Mouse (Mus musculus): ENCODE measurements at regions not wholly inside any gene's neighbourhood (a gene's known extent, or its start where the extent isn't known, plus 50 kb on each side); places are given as distances from the start of the nearest gene placed in this dataset.

DNA sequence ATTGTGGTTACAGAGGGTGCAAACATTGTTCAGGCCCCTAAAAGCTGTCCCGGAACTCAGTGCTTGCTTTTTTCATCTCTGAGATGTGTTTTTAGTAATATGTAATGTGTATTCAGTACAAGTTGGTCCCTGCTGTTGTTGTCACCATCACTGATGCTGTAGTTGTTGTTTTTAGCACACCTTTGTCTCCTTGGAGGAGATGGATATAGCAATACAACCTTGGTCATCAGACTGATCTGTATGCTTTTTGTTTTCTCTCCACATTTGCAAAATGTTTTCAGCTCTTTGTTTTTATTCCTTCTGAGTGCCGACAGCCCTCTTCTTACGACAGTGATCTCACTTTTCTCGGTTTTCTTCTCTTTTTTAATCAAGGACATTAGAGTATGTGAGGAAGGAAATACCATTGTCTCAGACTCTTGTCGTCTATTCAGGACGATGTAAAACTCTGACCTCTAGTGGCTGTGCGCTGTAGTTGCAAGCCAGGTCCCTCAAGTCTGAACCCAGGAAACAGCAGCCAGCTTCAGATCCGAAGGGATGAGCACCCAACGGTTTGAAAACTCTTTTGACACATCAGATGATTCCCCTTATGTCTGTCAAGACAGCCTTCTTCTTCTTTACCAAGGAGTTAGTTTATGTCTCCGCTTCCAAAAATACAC, 209.1 kb upstream of the Ttc29 start:
- DNase-seq (ENCODE audit: low read depth in 2 of 2, low spot score in 2 of 2) = peak; percentile 21 to 37

DNA sequence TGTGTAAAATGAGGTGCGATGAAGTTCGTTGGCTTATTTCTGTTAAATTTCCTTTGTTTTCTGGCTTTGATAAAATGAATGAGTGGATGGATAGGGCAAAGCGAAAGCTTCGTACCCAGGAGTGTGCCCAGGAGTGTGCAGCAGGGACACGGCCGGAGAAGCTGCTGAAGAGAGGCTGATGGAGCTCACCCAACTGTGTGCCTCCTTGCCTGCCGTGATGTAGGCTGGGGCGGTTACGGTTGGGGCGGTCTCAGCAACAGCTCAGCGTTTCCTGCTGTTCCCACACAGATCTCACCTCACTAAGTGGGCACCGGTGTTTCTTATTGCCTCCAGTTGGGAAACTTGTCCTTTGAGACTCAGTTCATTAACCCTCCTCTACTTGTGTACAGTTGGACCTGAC, 208.2 kb upstream of the Ttc29 start:
- no peak for DNase-seq (ENCODE audit: low read depth in 2 of 2, low spot score in 2 of 2)

DNA sequence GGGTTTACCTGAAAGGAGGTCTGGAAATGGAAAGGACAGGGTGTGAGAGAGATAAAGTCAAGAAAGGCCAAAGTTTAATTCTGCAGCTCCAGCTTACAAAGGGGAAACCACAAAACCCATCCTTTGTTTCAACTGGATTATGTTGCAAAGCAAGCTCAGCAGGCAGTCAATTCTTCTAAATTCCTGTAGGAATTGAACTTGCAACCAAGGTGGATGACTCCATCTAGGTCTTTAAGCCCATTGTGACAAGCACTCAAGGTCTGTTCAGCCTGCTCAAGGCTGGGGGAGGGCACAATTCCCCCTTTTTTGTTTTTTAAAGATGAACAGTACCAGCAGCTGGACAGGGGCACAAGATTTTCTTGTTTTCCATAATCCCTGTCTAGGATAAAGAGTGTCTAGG, 200.0 kb upstream of the Ttc29 start:
- no peak for DNase-seq (ENCODE audit: low read depth in 2 of 2, low spot score in 2 of 2)

DNA sequence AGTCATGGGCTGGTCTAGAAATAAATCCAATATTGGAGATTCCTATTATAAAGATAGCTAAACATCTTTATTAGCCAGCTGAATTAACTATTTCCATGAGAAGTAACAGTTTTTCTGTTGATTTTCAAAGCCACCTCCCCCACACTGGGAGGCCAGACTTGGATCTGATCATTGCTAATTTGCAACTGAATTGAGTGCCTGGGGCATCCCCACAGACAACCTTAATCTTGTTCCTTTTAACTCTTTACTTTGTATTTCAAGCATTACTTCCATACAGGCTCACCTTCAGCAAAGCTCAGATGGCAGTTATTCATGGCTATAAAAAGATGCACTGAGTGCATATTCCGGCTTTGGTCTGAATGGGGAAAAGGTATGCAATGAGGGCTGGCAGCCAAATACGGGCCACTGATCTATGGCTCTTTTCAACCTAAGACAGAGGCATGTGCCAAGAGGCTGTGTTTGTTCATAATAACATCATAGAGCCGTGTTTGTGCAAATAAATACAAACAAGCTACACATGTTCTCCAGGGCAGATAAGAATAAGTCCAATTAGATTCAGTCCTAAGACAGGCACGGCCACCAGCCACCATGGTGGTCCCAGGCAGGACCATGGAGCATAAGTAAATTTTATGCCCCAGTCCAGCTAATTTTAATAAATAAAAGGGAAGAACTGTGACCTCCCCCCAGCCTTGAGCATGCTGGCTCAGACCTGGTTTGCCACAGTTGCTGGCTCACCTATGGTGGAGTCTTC, 194.5 kb upstream of the Ttc29 start:
- DNase-seq (ENCODE audit: low read depth in 2 of 2, low spot score in 2 of 2) = no peak

DNA sequence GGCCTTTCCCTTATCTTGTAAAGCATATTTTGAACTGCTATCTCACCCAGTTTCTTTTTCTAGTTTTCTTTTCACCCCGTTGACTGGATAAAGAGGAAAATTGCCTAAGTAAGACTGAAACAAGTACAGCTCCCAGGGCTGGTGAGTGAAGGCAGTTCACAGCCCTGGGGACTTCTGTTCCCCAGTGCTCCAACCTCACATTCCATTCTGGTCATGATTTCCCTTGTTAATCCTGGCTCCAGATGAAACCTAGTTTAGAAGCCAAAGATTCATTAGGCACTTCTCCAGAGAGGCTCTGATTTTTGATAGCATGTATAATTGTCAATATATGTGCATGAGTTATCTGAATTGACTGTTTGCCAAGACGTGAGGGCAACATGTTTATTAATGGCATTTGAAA, 191.6 kb upstream of the Ttc29 start:
- DNase-seq (ENCODE audit: low read depth in 2 of 2, low spot score in 2 of 2) = no peak

DNA sequence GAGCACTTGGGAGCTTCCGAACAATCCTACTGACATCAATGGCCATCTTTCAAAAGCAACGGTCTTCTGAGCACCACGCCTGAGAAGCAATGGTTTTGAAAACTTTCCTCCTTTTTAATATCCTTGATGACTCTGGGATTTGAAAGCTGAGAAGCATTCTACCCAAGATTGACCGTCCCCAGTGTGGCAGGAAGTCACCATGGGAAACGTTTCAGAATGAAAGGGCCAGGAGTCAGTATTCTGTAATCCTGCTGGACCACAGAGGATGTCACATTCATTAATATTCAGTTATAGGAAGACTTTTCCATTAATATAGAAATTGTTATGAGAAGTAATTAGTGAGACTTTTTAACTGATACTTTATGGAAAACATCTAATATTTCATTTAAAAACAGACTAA, 190.1 kb upstream of the Ttc29 start:
- no peak for DNase-seq (ENCODE audit: low read depth in 2 of 2, low spot score in 2 of 2)

DNA sequence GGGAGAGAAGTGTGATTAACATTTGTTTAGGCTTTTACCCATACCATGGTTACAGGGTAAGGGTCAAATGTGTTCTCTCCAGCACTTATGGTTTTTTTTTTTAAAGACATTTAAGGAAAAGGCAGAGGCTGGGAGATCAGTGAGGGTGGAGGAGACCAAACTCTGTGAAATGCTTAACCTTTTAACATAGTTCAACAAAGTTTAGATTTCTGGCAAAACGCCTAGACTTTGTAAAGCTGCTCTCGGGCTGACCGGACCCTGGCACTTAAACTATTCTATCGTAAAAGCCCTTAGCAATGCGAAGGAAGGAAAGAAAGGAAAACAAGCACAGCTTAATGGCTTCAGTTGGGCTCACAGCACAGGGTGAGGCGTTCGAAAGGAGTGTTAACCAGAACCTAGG, 189.6 kb upstream of the Ttc29 start:
- DNase-seq (ENCODE audit: low read depth in 2 of 2, low spot score in 2 of 2) = no peak

DNA sequence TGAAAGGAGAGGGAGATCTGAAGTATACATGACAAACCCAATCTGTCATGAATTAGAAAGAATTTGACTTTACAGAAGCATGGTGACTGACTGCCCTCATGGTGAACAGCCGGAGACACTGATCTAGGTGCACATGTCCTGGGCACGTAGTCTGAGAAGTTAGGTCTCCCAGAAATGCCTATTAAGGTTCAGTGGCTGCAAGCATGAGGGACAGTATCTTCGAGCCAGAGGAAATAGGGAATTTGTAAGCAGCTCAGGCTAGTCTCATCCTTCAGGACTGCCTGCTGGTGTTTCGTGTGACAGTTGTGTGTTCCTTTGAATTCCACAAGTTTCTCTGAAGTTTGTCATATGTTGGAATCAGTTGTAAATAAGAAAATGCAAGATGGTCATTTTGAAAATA, 189.2 kb upstream of the Ttc29 start:
- DNase-seq (ENCODE audit: low read depth in 2 of 2, low spot score in 2 of 2) = no peak

DNA sequence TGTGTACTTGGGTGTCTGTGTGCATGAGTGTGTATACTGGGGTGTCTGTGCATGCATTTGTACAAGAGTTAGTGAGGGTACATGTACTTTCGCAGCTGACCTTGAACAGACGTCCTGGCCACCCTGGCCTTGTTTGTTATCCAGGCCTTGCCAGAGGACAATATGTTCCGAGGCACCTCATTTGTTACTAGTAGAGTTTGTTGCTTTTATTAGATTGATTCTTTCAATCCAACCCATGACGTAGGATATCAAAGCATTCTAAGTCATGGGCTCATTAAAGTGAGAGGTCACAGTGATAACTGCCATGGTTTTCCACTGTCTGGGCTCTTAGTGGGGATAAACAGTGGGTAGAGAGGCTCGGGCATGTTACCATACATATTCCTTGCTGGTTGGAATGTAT, 188.1 kb upstream of the Ttc29 start:
- DNase-seq (ENCODE audit: low read depth in 2 of 2, low spot score in 2 of 2) = no peak

DNA sequence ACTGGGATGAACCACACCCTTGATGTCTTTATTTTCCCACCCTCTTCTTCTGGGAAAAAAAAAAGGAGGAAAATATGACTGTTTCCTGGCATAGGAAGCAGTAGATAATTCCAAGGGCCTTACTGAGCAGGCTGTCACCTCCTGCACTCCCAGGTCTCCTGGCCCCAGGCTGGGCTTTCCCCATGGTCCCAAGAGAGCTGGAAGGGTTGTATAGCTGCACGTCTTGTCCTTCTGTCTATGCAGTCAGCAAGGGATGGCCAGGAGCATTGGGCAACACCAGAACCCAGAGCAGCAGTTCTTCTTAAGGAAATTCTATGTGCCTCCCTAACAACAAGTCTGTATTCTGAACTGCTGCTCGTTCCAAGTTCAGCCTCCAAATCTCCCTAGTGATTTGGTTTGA, 185.7 kb upstream of the Ttc29 start:
- no peak for DNase-seq (ENCODE audit: low read depth in 2 of 2, low spot score in 2 of 2)

DNA sequence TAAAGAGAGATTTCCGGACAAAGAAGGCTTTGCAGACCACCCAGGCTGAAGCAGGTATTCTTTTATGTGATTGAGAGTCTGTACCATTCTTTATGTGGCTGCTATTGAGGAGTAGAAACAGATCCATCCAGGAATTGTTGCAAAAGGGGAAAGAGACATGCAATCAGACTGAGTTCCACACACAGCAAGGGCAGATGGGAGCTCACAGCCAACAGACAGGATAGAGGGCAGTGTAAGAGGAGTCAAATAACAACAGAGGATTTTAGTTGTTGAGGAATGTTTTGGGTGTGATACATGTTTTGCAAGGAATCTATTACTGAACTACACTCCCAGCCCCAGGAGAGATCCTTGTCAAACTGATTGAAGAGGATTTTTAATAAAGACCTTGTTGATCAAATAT, 184.2 kb upstream of the Ttc29 start:
- DNase-seq (ENCODE audit: low read depth in 2 of 2, low spot score in 2 of 2) = no peak

DNA sequence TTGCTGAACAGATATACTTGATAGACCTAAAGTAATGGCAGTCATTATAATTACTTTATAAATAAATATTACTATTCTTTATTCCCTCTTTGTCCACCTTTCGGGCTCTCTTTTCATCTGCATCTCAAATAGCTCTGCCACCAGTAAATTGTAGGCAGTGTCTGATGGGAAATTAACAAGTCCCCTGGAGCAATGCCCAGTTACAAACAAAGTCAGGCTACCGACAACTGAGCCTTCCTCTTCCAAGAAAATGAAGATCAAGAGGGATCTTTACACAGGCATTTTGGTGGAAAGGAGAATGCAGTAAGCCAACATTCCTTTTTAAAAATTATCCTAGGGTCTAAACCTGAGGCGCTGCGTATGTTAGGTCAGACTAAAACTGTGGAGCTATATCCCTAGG, 181.3 kb upstream of the Ttc29 start:
- no peak for DNase-seq (ENCODE audit: low read depth in 2 of 2, low spot score in 2 of 2)

DNA sequence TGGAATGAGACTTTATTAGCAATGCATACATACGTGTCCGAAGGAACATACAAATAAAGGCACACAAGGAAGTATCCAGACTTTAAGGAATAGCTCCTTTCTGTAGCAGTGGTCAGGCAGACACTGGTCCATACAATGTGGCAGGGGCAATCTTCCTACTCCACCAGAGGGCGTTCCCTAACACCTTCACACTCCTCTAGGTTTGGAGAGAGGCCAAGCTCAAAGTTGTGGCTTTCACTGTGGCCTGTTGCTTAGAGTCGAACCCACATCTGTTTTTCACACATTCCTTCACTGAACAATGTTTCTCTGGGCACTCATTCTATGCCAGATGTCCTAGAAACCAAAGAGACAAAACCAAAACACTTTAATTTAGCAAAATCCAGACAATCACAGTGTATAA, 178.4 kb upstream of the Ttc29 start:
- DNase-seq (ENCODE audit: low read depth in 2 of 2, low spot score in 2 of 2) = no peak

DNA sequence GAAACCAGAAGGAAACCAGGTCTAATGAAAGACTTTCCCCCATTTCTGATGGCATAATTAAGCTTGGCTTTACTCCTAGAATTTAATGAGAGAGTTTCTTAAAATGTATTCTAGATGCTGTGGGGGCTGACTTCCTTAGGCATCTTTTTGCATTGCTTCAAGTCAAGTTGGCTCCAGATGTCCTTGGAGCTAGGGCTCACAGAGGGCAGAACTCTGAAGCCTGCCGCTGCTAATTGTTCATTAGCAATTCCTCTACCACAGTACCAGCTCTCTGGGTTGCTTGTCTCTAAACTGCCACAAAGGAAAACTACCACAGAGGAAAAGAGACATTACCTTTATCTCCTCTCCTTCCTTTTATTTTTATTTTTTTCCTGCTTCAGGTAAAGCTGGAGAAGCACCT, 175.9 kb upstream of the Ttc29 start:
- DNase-seq (ENCODE audit: low read depth in 2 of 2, low spot score in 2 of 2) = no peak

DNA sequence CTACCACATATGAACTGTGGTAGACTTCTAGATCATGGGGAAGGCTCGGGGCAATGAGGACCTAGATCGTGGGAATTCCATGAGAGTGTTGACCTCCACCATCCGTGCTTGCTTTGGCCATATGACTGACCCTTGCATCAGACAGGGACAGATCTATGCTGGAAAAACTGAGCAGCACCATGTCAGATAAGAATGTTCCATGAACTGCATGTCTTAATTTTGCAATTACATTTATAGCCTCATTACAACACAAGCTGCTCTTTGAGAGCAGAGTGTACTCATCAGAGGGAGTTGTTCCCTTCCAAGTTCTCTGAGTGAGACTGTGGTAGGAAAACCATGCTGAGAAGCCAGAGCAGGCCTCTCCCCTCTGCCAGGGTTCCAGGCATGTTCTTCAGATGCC, 166.4 kb upstream of the Ttc29 start:
- no peak for DNase-seq (ENCODE audit: low read depth in 2 of 2, low spot score in 2 of 2)

DNA sequence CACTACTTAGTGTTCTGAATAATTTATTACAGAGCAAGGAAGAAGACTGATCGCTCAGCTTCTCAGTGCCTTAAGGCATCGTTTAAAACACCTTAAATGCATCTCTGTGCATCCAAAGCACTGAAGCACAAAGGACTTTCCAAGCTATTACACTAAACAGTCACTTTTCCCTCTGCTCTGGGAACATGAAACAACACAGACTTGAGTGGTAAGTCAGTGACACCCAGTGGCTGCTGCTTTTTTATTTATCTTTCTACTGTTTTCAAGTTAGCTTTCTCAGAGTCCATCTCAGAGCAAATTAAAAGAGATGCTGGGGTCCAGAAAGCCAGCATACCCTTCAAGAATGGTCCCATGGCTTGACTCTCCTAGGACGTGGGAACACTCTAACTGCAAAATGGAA, 162.3 kb upstream of the Ttc29 start:
- DNase-seq (ENCODE audit: low read depth in 2 of 2, low spot score in 2 of 2) = no peak

DNA sequence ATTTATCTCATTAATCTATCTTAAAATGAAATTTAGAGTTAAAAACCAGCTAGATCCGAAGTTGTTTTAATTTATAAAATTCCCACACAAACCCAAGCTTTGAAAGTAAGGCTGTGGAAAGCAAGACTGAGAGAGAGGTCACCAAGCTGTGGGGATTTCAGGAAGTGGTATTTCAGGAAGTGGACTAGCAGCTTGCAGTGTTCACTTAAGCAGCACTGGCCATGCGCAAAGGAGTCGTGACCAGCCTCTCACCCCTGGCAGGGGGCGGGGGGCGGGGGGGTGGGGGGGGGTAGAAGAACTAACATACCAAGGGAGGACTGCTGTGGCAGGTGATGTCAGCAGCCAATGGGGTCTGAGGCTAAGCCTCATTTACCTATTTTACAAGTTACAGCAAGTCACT, 158.7 kb upstream of the Ttc29 start:
- DNase-seq (ENCODE audit: low read depth in 2 of 2, low spot score in 2 of 2) = no peak

DNA sequence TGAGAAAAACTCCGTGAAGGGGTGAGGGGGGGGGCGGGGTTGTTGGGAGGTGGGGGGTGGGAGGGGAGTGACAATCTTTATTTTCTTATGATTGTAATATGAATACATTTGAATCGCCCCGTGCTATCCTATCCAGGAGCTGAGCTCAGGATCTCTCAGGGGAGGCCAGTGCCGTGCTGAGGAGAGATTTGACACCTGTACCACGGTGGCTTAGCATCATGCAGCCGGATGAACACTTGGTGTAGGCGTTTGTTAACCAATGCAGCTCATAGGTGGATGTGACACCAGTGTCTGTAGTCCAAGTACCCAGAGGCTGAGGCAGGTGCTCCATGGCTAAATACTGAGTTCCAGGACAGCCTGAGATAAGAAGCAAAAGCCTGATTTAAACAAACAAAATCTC, 158.2 kb upstream of the Ttc29 start:
- no peak for DNase-seq (ENCODE audit: low read depth in 2 of 2, low spot score in 2 of 2)

DNA sequence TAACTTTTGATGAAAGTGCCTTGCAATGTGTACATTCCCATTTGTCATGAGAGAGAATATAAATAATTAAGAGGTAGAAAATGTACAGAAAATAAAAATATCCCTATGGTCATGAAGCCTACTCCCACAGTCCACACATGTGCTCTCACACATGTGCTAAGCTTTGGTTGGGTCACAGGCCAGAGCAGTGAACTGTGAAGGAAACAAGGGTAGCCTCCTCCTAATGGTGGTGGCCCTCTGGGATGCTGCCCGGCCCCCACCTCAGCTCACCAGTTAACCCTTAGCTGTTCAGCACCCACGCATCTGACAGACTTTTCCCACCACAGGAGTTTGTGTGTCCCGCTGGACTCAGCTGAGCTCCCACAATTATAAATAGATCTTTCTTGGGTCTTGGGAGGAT, 157.6 kb upstream of the Ttc29 start:
- DNase-seq (ENCODE audit: low read depth in 2 of 2, low spot score in 2 of 2) = no peak

DNA sequence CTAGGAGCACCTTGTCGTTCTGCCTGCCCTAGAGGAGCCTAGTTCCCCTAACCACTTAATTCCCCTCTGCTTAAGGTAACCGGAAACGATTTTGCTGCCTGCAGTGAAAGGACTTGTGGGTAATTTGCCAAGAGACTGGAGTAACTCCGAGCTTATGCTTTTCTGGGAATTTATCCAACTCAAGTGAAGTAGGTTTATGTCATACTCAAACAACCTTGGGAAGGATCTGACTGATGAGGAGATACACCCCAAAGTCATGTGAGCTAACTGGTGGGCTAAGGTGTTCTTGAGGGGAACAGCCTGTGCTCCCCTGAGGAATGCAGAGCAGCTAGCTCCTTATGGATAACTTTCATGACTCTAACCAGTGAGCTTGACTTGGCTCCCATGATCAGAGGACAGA, 155.7 kb upstream of the Ttc29 start:
- no peak for DNase-seq (ENCODE audit: low read depth in 2 of 2, low spot score in 2 of 2)

DNA sequence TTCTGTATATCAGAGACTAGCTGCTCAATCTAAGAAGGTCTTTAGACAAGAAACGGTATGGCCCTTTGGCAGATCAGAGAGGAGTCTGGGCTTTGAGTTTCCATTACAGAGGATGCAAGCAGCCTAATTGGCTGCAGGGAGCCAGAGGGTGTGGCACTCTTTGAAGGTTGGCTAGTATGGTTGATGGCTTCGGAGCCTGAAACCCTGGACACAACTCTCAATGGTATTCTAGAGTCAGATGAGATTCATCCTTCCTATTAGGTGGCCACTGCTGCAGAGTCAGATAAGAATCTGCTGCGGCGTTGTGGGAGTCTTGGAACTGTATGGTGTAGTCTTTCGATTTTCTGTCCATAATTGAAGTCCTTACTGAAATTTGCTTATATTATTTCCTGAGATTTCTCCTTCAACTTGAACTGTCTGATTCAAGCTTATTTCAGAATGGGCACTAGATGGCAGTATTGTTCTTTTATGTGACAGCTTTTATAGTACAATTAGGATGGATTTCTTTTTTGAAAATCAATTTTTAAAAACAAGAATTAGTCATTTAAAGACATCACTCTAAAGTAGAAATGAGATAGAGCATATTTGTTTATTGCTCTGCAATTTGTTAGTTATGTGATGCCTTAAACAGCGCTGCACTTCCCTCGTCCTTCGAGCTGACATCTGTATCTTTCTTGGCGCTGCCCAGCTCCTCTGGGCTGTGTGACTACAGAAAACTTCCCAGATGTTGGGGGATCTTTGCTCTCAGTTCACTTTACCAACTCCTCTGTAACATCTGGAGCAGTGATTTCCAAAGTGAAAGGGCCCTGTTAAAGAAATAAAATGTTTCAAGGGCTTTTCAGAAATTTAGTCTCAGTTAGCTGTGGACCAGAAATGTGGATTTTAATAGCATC, 151.0 kb upstream of the Ttc29 start:
- no peak for DNase-seq (ENCODE audit: low read depth in 2 of 2, low spot score in 2 of 2)

DNA sequence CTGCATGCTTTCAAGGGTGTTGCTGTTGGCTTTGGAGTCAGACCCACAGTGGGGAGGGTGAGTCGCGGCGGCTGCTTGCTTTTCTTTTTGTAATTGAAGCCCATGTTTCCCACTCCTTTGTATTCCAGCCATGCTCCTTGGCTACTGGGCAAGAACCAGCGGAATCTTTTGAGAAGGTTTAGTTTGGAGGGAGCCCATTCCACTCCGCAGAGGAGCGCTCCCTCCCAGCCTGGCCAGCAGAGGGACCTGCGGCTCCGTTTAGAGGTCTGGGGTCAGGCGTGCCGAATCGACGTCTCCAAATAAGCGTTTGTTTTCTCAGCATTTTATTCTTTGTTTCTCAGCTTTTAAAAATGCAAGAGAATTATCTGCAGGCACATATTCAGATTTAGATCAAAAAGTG, 149.6 kb upstream of the Ttc29 start:
- no peak for DNase-seq (ENCODE audit: low read depth in 2 of 2, low spot score in 2 of 2)
